Mouse (Mus musculus) left cerebral cortex, adult 2 months (tissue): ENCODE results near the gene Hoxd11. TPM values are rescaled to one million over a fixed set of nuclear protein-coding genes. Genes with fewer than 3 reads are reported as not detected.
A peak's percentile ranks its signal among the peaks of the same experiment; 100 is the strongest.

Experiments
- DNase-seq, 2 experiments: peaks; one replicate each; pipeline ENCODE4 v3.0.0; 2021 to 2022; ENCODE audit warnings: low spot score in 2 of 2, mixed read lengths in 1 of 2; ENCODE audit errors: extremely low spot score in 1 of 2
- H3K27ac ChIP-seq: fragments of 200-600 bp; 2 replicates; pipeline ENCODE4 v1.8.1; 2022
- H3K4me3 ChIP-seq: fragments of 200-600 bp; 2 replicates; pipeline ENCODE4 v1.8.1; 2022
- CTCF ChIP-seq: fragments of 200-600 bp; IDR thresholded peaks from 2 replicates; pipeline ENCODE4 v1.8.1; 2022; ENCODE audit warnings: antibody characterized with exemption, mild to moderate bottlenecking, moderate library complexity
- intact Hi-C: fragments of 180-260 bp; cut with DNase I; formaldehyde crosslinking; loops from one replicate; pipeline ENCODE4 v1.15.1; 2025
- total RNA-seq, 2 experiments: library from RNA; stranded (reverse); gene quantifications; 2 replicates each; pipeline ENCODE4 v1.2.3; 2021

The Hoxd11 gene
- total RNA-seq, 2 experiments from 2014 or later: not detected

GRCm38 (mm10) chr2:74693432-74693827, 14.1 kb downstream of the Hoxd11 start:
- H3K27ac ChIP-seq: no peak overlapping the region
- TF ChIP-seq CTCF: no peak
- DNase-seq: no peak
- intact Hi-C loops: loop anchor here (10.0 kb wide), 1 partner anchor 1419 kb away; the partner anchor contains the start of gene Sp9
- H3K4me3 ChIP-seq: no peak overlapping the region

- intact Hi-C loops: loop anchor here (10.0 kb wide), 1 partner anchor 1419 kb away; the partner anchor contains the start of gene Sp9
- TF ChIP-seq CTCF: peak; percentile 8; the same call in 1 of the 2 replicates
- DNase-seq: no peak
- no peak overlapping the region for H3K4me3 ChIP-seq
- no peak overlapping the region for H3K27ac ChIP-seq
Observed at GRCm38 (mm10) chr2:74694066-74694465, 14.7 kb downstream of the Hoxd11 start.

- no peak overlapping the region for H3K4me3 ChIP-seq
- intact Hi-C loops: loop anchor here (10.0 kb wide), 1 partner anchor 1421 kb away; the partner anchor contains the start of gene Sp9
- no peak for DNase-seq
- H3K27ac ChIP-seq: no peak overlapping the region
- no peak for TF ChIP-seq CTCF
Observed at GRCm38 (mm10) chr2:74695383-74695782, 16.0 kb downstream of the Hoxd11 start.

GRCm38 (mm10) chr2:74695813-74696430, 16.6 kb downstream of the Hoxd11 start:
- no peak for TF ChIP-seq CTCF
- no peak overlapping the region for H3K27ac ChIP-seq
- intact Hi-C loops: loop anchor here (10.0 kb wide), 1 partner anchor 1421 kb away; the partner anchor contains the start of gene Sp9
- H3K4me3 ChIP-seq: no peak overlapping the region
- DNase-seq: no peak

GRCm38 (mm10) chr2:74696442-74697335, 17.3 kb downstream of the Hoxd11 start:
- DNase-seq: no peak
- Histone ChIP-seq H3K27ac (no peak overlapping the region), H3K4me3 (no peak overlapping the region)
- intact Hi-C loops: loop anchor here (10.0 kb wide), 1 partner anchor 1422 kb away; the partner anchor contains the start of gene Sp9
- no peak for TF ChIP-seq CTCF

GRCm38 (mm10) chr2:74697567-74698121, 18.3 kb downstream of the Hoxd11 start, which contains the start of gene Hoxd9:
Gene Hoxd9, plus strand, starts transcription at chr2:74697727.
- Histone ChIP-seq H3K27ac (no peak within 1 kb of the TSS), H3K4me3 (0 out of 2 replicates have a peak within 1 kb of the TSS, but pooled peaks have one; percentile 1)
- intact Hi-C loops: loop anchor here (10.0 kb wide), 1 partner anchor 1423 kb away; the partner anchor contains the start of gene Sp9
- TF ChIP-seq CTCF: no peak; the same call in 1 of the 2 replicates
- DNase-seq: no peak

GRCm38 (mm10) chr2:74698201-74699052, 19.1 kb downstream of the Hoxd11 start:
- intact Hi-C loops: loop anchor here (10.0 kb wide), 1 partner anchor 1424 kb away; the partner anchor contains the start of gene Sp9
- no peak for TF ChIP-seq CTCF
- DNase-seq: no peak
- H3K27ac ChIP-seq: no peak overlapping the region
- no peak overlapping the region for H3K4me3 ChIP-seq

- no peak for DNase-seq
- Histone ChIP-seq H3K4me3 (no peak overlapping the region), H3K27ac (no peak overlapping the region)
- no peak for TF ChIP-seq CTCF
- intact Hi-C loops: loop anchor here (10.0 kb wide), 1 partner anchor 1424 kb away; the partner anchor contains the start of gene Sp9
Observed at GRCm38 (mm10) chr2:74699053-74699430, 19.7 kb downstream of the Hoxd11 start.

- intact Hi-C loops: loop anchor here (5.0 to 10.0 kb wide), 6 partner anchors 262 to 1425 kb away; partner anchors contain the start of gene Sp9
- no peak for TF ChIP-seq CTCF
- Histone ChIP-seq H3K27ac (no peak overlapping the region), H3K4me3 (no peak overlapping the region)
- DNase-seq: no peak
Observed at GRCm38 (mm10) chr2:74699664-74700545, 20.5 kb downstream of the Hoxd11 start.
